9 mouse cellular contexts compared by ENCODE assay signal in the genomic region with DNA sequence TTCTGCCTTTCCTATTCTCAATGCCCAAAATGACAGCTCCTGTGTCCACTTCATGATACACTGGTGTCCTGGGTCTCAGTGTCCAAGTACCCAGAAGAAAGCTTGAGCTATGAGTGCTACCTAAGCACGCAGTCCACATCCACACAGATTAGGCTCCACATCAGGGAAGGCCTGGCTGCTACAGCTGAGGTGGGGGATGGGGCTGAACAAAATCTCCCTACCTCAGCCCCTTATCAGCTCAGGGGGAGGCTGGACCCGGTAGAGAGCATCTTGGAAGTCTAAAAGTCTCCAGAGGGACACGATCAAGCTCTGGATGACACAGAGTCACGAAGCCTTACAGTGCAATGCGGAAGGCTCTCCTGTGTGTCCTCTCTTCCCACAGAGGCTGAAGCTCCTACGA. TPM values are rescaled to one million over a fixed set of nuclear protein-coding genes. Genes with fewer than 3 reads are reported as not detected.
DNase-seq lines count a peak whose midpoint lies in the region; ATAC-seq and TF ChIP-seq lines count a peak whose summit lies in the region.
"Had no signal": no experiment of that assay in that cellular context is flagged by ENCODE, and none has a peak within 500 bp of the region (broad histone marks: within the 10 kb centered on the region; RNA-seq: fewer than 3 reads in every experiment).

No protein-coding gene starts in this region.

- no peaks in the 10 kb centered on the region for H3K27me3 ChIP-seq in forebrain, embryonic 14.5 days (replicated peaks; ENCODE audit: control insufficient read depth, insufficient read depth, low read length)
- H3K27me3 ChIP-seq in liver, embryonic 12.5 days (replicated peaks): peaks cover 21% of the 10 kb centered on the region; the same call in 1 of the 2 replicates
- H3K27me3 ChIP-seq in neural tube, embryonic 14.5 days (ENCODE audit: control insufficient read depth, insufficient read depth, low read length): no peaks in the 10 kb centered on the region

- H3K4me2 ChIP-seq in forebrain, embryonic 14.5 days (ENCODE audit: low read length): peak overlapping the region; percentile 38; the same call in 1 of the 2 replicates
- peak overlapping the region; percentile 69 for H3K4me2 ChIP-seq in liver, embryonic 12.5 days
- H3K4me2 ChIP-seq in neural tube, embryonic 14.5 days (ENCODE audit: low read depth, low read length): no peak overlapping the region

- peaks cover 20% of the 10 kb centered on the region for H3K4me1 ChIP-seq in forebrain, embryonic 14.5 days (ENCODE audit: control insufficient read depth, insufficient read depth, low read length)
- H3K4me1 ChIP-seq in liver, embryonic 12.5 days: peaks cover 44% of the 10 kb centered on the region
- H3K4me1 ChIP-seq in neural tube, embryonic 14.5 days (ENCODE audit: control insufficient read depth, insufficient read depth, low read length): peaks cover 22% of the 10 kb centered on the region; the same call in 1 of the 2 replicates

- peak overlapping the region; percentile 61 for H3K27ac ChIP-seq in layer of hippocampus, adult 2 months
- no peak overlapping the region for H3K27ac ChIP-seq in forebrain, embryonic 14.5 days (ENCODE audit: low read depth, low read length)
- peak overlapping the region; percentile 71 for H3K27ac ChIP-seq in liver, embryonic 12.5 days
- H3K27ac ChIP-seq in neural tube, embryonic 14.5 days (ENCODE audit: low read depth, low read length): peak overlapping the region; percentile 34; the same call in 1 of the 2 replicates

- H3K36me3 ChIP-seq in forebrain, embryonic 14.5 days (ENCODE audit: control insufficient read depth, insufficient read depth, low read length): no peaks in the 10 kb centered on the region
- H3K36me3 ChIP-seq in liver, embryonic 12.5 days: no peaks in the 10 kb centered on the region
- H3K36me3 ChIP-seq in neural tube, embryonic 14.5 days (ENCODE audit: control insufficient read depth, insufficient read depth, low read length): no peaks in the 10 kb centered on the region

- no peak overlapping the region for H3K9ac ChIP-seq in forebrain, embryonic 14.5 days (ENCODE audit: low read length)
- peak overlapping the region; percentile 49 for H3K9ac ChIP-seq in liver, embryonic 12.5 days
- H3K9ac ChIP-seq in neural tube, embryonic 14.5 days (replicated peaks; ENCODE audit: low read depth, low read length): 0 out of 2 replicates have a peak overlapping the region, but pooled peaks have one; percentile 16

- H3K4me3 ChIP-seq in layer of hippocampus, adult 2 months: no peak overlapping the region
- no peak overlapping the region for H3K4me3 ChIP-seq in forebrain, embryonic 14.5 days (ENCODE audit: low read depth, low read length)
- no peak overlapping the region for H3K4me3 ChIP-seq in liver, embryonic 12.5 days
- no peak overlapping the region for H3K4me3 ChIP-seq in neural tube, embryonic 14.5 days (ENCODE audit: low read depth, low read length)

- H3K9me3 ChIP-seq in forebrain, embryonic 14.5 days (replicated peaks; ENCODE audit: control insufficient read depth, low read length): no peaks in the 10 kb centered on the region; the same call in 1 of the 2 replicates
- H3K9me3 ChIP-seq in liver, embryonic 12.5 days (replicated peaks): no peaks in the 10 kb centered on the region
- no peaks in the 10 kb centered on the region for H3K9me3 ChIP-seq in neural tube, embryonic 14.5 days (ENCODE audit: control insufficient read depth, low read length)

- ATAC-seq in forebrain, embryonic 14.5 days: 0 out of 2 replicates have a peak, but pooled peaks have one; percentile 5
- ATAC-seq in liver, embryonic 12.5 days: peak; percentile 61
- ATAC-seq in neural tube, embryonic 14.5 days (ENCODE audit: low read depth): no peak

- DNase-seq in layer of hippocampus, adult 2 months (ENCODE audit: low spot score in 2 of 2): no peak
- no peak for DNase-seq in layer of hippocampus, adult 9-10 months (ENCODE audit: low spot score)
- DNase-seq in forebrain, embryonic 14.5 days (ENCODE audit: low spot score): no peak
- DNase-seq in layer of hippocampus, postnatal 25 days (ENCODE audit: extremely low spot score in 1 of 2, low spot score in 1 of 2): no peak
- DNase-seq in adipocyte (ENCODE audit: low spot score): no peak
- no peak for DNase-seq in kidney, postnatal 10 days
- DNase-seq: right cerebral cortex, adult 18-20 months had no signal

- WGBS in forebrain, embryonic 14.5 days: 65% methylated on average over 6 of the region's 6 CpGs
- 42% methylated on average over 6 of the region's 6 CpGs for WGBS in liver, embryonic 12.5 days (ENCODE audit: insufficient replicate concordance)
- 46% methylated on average over 6 of the region's 6 CpGs for WGBS in neural tube, embryonic 14.5 days

- no peak for TF ChIP-seq CTCF in layer of hippocampus, adult 2 months (conservative IDR thresholded peaks at IDR 0.05)

RNA-seq across cellular contexts. Expression of gene Trim2, which starts 35.6 kb away (rescaled TPM):
- total RNA-seq in layer of hippocampus, adult 2 months (2021): 100 to 1,000 TPM; 409 to 447 TPM
- polyA plus RNA-seq in forebrain, embryonic 14.5 days (2014; fragmentation: Nextera tagmentation; extraction: Ambion mirVana): 117 and 162 TPM in 2 replicates
- 4.0 and 5.2 TPM in 2 replicates for polyA plus RNA-seq in liver, embryonic 12.5 days (2016; fragmentation: Nextera tagmentation; extraction: Ambion mirVana)
- polyA plus RNA-seq in neural tube, embryonic 14.5 days (2014; fragmentation: Nextera tagmentation; extraction: Ambion mirVana): 136 and 139 TPM in 2 replicates
- 100 to 1,000 TPM; 403 to 407 TPM for total RNA-seq in layer of hippocampus, postnatal 25 days (2021)

Comparison
In these comparisons a context has a peak if more than half of its experiments do, and no peak if none do; other contexts are left out.
1. RNA of gene Trim2, which starts 35.6 kb away (polyA plus RNA-seq): 136 to 139 TPM in neural tube, embryonic 14.5 days and 117 to 162 TPM in forebrain, embryonic 14.5 days; 4.0 to 5.2 TPM in liver, embryonic 12.5 days; every median in the first group is over 10 times any median in the second.